Mouse (Mus musculus) NIH3T3 (cell line): ENCODE results near the gene Casz1.
A peak's percentile ranks its signal among the peaks of the same experiment; 100 is the strongest.

Source experiments
- DNase-seq: peaks from one replicate; pipeline ENCODE4 v3.0.0-alpha.2; 2012; ENCODE audit warnings: low read depth

Casz1 gene

GRCm38 (mm10) chr4:148803031-148803430 is 1.2 kb upstream of the Casz1 start:
- no peak for DNase-seq

- no peak for DNase-seq
Measured at GRCm38 (mm10) chr4:148803636-148804035, 593 bp upstream of the Casz1 start.

DNA sequence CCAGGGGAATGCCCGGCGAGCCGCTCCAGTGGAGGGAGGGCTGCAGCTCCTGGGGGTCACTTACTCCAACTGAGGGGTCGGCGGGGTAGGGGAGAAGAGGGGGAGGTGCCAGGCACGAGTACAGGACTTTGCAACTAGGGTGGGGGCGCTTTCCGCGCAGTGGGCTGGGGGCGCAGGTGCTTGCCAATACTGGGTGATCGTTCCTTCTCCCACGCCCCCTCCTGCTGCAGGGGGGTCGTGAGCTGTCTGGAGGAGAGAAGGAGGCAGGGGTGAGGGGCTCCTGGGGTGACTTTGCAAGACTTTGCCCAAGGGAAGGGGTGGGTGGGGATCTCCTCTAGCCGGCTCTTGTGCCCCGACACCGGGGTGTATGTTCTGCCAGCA is 541 bp downstream of the Casz1 start:
- no peak for DNase-seq

DNA sequence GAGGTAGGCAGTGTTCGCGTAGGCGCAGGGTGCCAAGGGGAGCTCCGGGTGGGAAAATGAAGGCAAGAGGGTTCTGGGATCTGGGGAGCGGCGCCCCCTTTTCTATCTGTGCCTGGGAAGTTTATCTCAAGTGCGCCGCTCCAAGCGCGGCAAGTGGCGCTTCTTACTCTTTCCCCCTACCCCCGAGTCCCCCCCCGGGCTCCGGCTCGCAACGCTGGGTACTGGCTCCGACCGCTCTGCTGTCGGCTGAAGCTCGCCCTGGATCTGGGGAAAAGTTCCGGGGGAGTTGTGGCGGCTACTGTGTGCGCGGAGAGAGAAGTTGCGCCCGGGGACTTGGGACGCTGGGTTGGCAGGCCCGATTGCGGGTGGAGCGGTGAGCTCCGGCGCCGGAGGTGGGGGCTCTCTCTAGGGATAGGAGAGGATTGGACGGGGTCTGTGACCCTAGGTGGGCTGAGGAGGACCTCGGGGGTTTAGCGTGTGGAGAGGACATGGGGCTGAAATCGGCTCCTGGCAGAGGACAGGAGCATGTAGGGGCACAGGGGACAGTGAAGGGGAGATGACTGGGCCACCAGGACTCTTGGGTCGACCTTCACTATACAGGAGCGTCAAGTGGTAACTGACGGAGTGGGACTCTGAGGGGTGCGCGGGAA is 1.1 kb downstream of the Casz1 start:
- DNase-seq, result no peak

- DNase-seq, result no peak
Measured at GRCm38 (mm10) chr4:148805811-148806747, 1.9 kb downstream of the Casz1 start.

DNA sequence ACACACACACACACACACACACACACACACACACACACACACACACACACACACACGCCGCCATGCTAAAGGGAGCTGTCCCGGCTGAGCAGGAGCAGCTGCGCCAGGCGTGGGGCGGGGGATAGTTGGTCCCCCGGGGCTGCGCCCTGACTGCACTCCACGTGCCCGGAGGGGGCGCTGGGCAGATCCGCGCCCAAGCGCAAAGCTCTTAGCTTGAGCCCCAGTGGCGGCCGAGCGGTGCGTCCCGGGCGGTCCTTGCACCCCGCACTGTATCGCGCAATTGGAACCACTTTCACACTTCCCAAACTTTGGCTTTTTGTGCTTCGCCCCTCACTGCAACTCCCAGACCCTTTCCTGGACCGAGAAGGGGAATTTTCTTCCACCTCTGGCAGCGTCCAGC is 2.6 kb downstream of the Casz1 start:
- DNase-seq, result no peak

DNA sequence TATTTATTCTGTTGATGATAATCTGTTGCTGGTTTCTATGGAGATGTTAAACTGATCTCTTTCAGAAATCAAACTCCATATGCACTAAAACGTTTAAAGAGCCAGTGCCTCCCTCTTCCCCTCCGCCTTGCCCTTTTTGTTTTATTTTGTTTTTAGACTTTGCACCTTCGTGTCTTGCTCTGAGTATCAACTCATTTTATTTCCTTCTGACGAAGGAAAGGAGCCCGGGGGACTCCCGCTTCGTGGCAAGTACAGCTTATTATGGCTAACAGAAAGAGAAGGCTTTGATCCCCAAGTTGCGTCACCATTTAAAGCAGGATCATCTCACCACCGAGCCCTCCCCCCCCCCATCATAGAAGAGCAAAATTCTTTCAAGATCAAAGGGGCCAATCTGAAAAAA is 3.2 kb downstream of the Casz1 start:
- DNase-seq, result no peak

- no peak for DNase-seq
Measured at GRCm38 (mm10) chr4:148808839-148809238, 4.6 kb downstream of the Casz1 start.

DNA sequence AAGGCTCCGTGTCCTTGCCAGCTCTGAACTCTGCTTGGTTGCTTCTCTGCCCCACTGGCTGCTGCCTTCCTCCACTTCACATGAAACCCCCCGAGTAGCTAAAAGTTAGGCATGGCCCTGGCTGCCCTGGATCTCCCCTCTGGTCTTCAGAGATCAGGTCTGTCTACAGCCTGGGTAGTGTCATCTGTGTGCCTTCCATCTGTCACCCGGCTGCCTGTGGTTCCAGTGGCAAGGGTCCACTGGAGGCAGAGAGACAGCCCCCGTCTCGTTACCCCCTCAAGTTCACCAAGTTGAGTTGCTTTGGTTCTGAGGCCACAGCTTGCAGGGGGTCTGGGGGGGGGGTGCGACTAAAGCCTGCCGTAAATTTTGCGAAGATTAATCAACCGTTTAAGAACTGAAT is 6.5 kb downstream of the Casz1 start:
- no peak for DNase-seq

DNA sequence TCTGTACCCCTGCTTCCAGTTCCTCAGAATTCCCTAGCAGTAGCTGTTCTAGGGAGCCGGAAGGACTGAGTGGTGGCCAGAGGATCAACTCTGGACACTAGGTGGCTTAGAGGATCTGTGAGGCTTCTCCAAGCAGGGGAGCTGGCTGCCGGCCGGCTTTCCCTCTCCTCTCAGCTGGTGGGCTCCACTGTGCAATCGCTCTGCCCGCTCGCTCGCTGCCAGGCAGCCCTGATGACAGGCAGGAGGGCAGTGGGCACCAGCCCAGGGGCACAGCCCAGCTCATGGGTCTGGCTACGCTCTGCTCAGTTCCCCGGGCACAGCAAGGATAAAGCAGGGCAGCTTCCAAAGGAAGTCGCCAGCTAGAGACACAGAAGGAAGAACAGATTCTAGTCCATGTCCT is 7.7 kb downstream of the Casz1 start:
- peak; percentile 58 for DNase-seq

GRCm38 (mm10) chr4:148813247-148813646 is 9.0 kb downstream of the Casz1 start:
- no peak for DNase-seq

DNA sequence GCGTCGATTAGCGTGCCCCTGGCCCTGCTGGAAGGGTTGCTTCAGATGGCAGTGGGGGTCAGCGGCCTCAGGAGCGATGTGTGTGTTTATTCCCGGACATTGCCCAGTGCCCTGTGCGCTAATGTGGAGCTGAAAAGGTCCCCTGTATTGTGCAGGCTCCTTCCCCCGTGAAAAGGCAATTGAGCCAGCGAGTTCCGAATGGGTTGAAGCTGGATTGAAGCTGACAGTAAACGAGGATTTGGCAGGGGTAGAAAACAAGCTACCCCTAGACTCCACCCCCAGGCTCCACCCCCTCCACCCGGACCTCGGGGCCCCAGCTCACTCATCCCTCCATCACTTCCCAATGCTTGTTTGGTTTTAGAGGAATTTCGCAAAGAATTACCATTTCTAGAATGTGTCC is 12.3 kb downstream of the Casz1 start:
- DNase-seq, result no peak

GRCm38 (mm10) chr4:148818161-148818560 is 13.9 kb downstream of the Casz1 start:
- no peak for DNase-seq

- peak; percentile 29 for DNase-seq
Measured at GRCm38 (mm10) chr4:148820171-148820570, 15.9 kb downstream of the Casz1 start.

- no peak for DNase-seq
Measured at GRCm38 (mm10) chr4:148823281-148823680, 19.1 kb downstream of the Casz1 start.

- no peak for DNase-seq
Measured at GRCm38 (mm10) chr4:148830350-148830749, 26.1 kb downstream of the Casz1 start.

GRCm38 (mm10) chr4:148833245-148833990 is 29.2 kb downstream of the Casz1 start:
- DNase-seq, result no peak

GRCm38 (mm10) chr4:148836391-148836790 is 32.2 kb downstream of the Casz1 start:
- DNase-seq, result no peak

- no peak for DNase-seq
Measured at GRCm38 (mm10) chr4:148837046-148837445, 32.8 kb downstream of the Casz1 start.

DNA sequence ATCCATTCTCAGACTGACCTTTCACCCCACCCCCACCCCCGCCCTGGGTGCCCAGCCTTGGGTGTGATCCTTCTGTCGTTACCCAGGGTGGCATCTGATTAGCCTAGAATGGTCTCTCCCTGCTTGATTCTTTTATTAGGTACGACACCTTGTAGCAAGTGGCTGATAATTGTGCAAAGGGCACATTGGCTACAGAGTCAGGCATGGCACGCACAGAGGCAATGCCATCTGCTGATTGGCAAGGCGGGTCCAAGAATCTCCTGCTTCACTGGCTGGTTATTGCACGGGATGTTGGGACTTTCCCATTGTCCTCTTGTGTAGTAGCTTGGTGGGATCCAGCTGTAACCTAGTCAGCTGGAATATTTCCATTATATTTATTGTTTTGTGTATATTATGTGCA is 33.4 kb downstream of the Casz1 start:
- DNase-seq, result no peak

- no peak for DNase-seq
Measured at GRCm38 (mm10) chr4:148842302-148842701, 38.1 kb downstream of the Casz1 start.

- DNase-seq, result no peak
Measured at GRCm38 (mm10) chr4:148844921-148845320, 40.7 kb downstream of the Casz1 start.

GRCm38 (mm10) chr4:148846203-148846602 is 42.0 kb downstream of the Casz1 start:
- DNase-seq, result peak; percentile 17
